Mouse (Mus musculus): ENCODE results near the gene Cmtm4.

- TF ChIP-seq CTCF (IDR thresholded peaks at IDR 0.05; ENCODE audit: low read depth, low read length), result no peak
- TF ChIP-seq POLR2A (IDR thresholded peaks at IDR 0.05; ENCODE audit: insufficient read depth, low read length), result no peak
- TF ChIP-seq EP300 (IDR thresholded peaks at IDR 0.05; ENCODE audit: insufficient read depth, low read depth, low read length), result no peak
These were observed 19.6 kb downstream of the Cmtm4 start for GRCm38 (mm10) chr8:104375959-104376358.
